Mouse (Mus musculus) cerebellum, postnatal 25 days (tissue): Measurements from ENCODE around the gene Mybbp1a.

Experiments
- DNase-seq, 2 experiments: peaks; one replicate each; pipeline ENCODE4 v3.0.0; 2021; ENCODE audit warnings: mixed read lengths in 2 of 2

Mybbp1a gene

DNA sequence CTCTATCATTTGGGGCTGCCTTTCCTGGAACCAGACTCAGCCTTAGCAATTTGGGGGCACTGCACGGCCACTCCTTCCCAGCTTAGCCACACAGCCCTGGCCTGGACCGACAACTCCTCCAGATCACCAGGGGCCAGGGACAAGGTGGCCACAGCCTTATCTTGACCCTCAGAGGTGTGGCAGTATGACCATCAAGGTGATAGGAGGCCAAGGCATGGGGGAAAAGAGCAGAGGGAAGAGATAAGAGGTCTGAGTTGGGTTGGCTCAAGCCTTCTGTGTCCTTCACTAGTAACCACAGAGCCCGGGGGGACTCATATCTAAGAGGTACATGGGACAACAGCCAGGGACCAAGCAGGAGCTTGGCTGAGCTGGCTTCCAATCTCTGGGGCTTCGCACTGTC lies 40.8 kb downstream of the Mybbp1a start:
- no peak for DNase-seq

- DNase-seq = no peak
These were observed 43.4 kb downstream of the Mybbp1a start for GRCm38 (mm10) chr11:72484549-72484948.

GRCm38 (mm10) chr11:72485157-72485556 lies 44.0 kb downstream of the Mybbp1a start:
- DNase-seq = no peak

DNA sequence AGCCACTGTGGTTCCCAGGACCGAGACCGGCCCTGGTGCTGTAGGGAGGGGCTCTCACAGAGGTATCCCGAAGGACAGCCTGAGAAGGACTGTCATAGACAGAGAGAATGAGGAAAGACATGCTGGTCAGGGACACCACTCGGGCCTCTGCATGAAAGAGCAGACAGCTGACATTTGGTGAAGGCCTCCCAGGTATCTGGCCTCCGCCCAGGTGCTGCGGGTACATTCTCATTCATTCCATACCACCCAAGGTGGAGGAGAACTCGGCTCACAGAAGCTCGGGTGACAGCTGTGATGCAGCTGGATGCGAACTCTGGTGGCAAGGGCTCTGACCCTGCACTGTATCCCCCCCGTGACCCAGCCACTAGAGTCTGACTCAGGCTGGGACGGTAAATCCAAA lies 44.8 kb downstream of the Mybbp1a start:
- peak; percentile 38 to 59 for DNase-seq

GRCm38 (mm10) chr11:72487171-72487570 lies 46.0 kb downstream of the Mybbp1a start:
- DNase-seq = no peak

- DNase-seq = no peak
These were observed 46.6 kb downstream of the Mybbp1a start for GRCm38 (mm10) chr11:72487739-72488138.

GRCm38 (mm10) chr11:72488753-72489271 lies 47.7 kb downstream of the Mybbp1a start:
- DNase-seq = peak; percentile 44 to 56

DNA sequence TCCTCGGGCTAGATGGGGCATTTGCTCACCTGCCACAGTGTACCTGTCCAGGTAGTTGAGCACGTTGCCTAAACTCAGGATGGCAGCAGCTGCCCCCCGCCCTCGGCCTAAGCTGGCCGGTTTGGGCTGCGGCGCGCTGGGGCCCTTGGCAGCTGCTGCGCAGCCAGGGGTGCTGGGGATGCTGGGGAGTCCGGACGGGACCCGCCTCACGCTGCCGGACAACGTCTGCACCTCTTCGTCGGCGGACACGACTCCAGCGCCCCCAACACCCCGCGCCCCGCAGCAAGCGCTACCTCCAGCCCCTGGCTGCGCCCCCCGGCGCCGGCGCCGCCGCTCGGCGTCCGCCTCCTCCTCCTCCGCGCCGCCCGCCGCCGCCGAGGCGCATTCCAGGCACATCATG lies 48.2 kb downstream of the Mybbp1a start:
- DNase-seq = peak; percentile 25 to 31

- DNase-seq = peak; percentile 82 to 91
These were observed 48.7 kb downstream of the Mybbp1a start, which contains the start of gene Spns2 for GRCm38 (mm10) chr11:72489881-72490301. Gene Spns2, minus strand, starts transcription at chr11:72489904.

DNA sequence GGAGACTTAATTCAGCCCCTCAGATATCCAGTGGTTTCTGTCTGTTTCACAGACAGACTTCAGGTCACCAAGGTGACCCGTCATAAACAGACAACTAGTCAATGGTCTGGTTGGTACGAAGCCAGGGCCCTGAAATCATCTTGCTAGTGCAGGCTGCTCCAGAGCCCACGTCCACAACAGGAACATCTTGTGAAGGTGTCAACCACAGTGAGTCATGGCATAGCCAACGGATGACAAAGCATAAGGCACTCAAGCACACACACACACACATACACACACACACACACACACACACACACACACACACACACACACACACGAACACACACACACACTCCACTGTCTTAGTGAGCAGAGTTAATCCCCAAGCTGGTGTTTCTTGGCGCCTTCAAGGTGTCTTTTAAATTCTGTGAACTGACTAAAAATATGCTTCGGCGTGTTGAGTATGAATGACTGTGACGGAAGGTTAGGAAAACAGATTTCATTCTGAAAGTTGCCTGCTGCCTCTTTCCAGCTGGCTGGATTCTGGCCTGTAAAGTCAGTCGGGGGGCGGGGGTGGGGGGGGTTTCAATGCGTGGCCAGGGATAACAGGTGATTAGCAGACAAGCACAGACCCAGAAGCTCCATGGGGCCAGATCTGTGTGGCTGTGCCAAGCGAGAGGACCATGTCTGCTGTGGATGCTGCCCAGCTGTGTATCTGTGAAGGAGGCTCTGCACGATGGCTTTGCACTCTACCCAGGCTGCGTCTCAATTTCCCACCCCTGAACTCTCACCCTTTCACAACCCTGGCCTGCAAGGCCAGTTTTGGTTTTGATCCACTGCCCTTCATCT lies 50.2 kb downstream of the Mybbp1a start:
- no peak for DNase-seq

DNA sequence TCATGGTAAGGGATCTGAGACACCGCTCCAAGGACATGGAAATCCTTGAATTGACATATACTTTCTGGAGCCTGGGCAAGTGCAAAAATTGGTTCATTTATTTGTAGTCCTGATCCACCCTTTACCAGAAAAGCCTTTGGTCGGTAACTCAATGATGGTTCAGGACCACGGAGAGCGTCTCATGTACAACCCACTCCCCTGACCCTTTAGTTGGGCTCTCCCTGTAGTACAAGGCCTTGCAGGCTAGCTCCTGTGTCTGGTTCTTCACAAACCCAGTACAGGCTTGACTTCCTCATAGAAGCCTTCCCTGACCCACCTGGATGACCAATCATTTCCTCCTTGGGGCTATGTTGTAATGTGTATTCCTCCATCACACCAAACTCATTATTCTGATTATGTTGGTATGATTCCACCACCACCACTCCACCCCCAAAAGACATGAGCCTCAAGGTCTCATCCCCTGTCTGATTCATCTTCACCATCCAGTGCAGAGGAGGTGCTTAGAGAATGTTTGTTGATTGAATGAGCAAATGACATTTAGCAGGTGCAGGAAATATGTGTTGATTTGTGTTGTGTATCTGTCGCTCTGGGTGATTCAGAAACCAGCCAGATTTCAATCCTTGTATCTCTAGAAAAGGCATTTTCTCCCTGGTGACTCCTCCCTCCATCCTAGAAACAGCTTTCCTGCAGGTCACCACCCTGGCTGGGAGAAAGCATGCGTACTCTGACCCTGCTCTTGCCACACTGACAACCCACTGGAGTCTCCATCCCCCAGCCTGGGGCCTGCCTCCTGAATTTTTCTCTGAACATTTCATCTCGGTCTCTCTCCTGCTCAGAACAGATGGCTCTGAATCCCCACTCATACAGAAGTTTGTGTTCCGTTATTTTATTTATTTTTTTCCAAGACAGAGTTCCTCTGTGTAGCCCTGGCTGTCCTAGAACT lies 53.2 kb downstream of the Mybbp1a start:
- no peak for DNase-seq

- DNase-seq = no peak
These were observed 54.9 kb downstream of the Mybbp1a start for GRCm38 (mm10) chr11:72496066-72496465.

- no peak for DNase-seq
These were observed 55.6 kb downstream of the Mybbp1a start for GRCm38 (mm10) chr11:72496775-72497174.

GRCm38 (mm10) chr11:72497367-72497766 lies 56.2 kb downstream of the Mybbp1a start:
- no peak for DNase-seq

- no peak for DNase-seq
These were observed 59.0 kb downstream of the Mybbp1a start for GRCm38 (mm10) chr11:72500139-72500538.
